Mouse (Mus musculus): ENCODE results near the gene Cped1.

Gene Cped1

GRCm38 (mm10) chr6:22157461-22157860, 171.7 kb downstream of the Cped1 start:
- DNase-seq (ENCODE audit: low read depth, low spot score), result no peak

GRCm38 (mm10) chr6:22161944-22162343, 176.2 kb downstream of the Cped1 start:
- no peak for DNase-seq (ENCODE audit: low read depth, low spot score)

- no peak for DNase-seq (ENCODE audit: low read depth, low spot score)
Measured at GRCm38 (mm10) chr6:22168388-22168787, 182.7 kb downstream of the Cped1 start.

GRCm38 (mm10) chr6:22178721-22179295, 193.1 kb downstream of the Cped1 start:
- no peak for DNase-seq (ENCODE audit: low read depth, low spot score)

GRCm38 (mm10) chr6:22180316-22180715, 194.6 kb downstream of the Cped1 start:
- DNase-seq (ENCODE audit: low read depth, low spot score), result peak; percentile 40

GRCm38 (mm10) chr6:22186967-22187366, 201.3 kb downstream of the Cped1 start:
- DNase-seq (ENCODE audit: low read depth, low spot score), result no peak

- no peak for DNase-seq (ENCODE audit: low read depth, low spot score)
Measured at GRCm38 (mm10) chr6:22189346-22190335, 203.9 kb downstream of the Cped1 start.

GRCm38 (mm10) chr6:22198603-22199002, 212.9 kb downstream of the Cped1 start:
- no peak for DNase-seq (ENCODE audit: low read depth, low spot score)

GRCm38 (mm10) chr6:22199473-22199872, 213.8 kb downstream of the Cped1 start:
- no peak for DNase-seq (ENCODE audit: low read depth, low spot score)

- DNase-seq (ENCODE audit: low read depth, low spot score), result no peak
Measured at GRCm38 (mm10) chr6:22200133-22200532, 214.4 kb downstream of the Cped1 start.

GRCm38 (mm10) chr6:22201879-22202278, 216.2 kb downstream of the Cped1 start:
- DNase-seq (ENCODE audit: low read depth, low spot score), result no peak

GRCm38 (mm10) chr6:22205030-22205750, 219.5 kb downstream of the Cped1 start:
- no peak for DNase-seq (ENCODE audit: low read depth, low spot score)

- DNase-seq (ENCODE audit: low read depth, low spot score), result no peak
Measured at GRCm38 (mm10) chr6:22205751-22206121, 220.0 kb downstream of the Cped1 start.

- no peak for DNase-seq (ENCODE audit: low read depth, low spot score)
Measured at GRCm38 (mm10) chr6:22206179-22206578, 220.5 kb downstream of the Cped1 start.

- DNase-seq (ENCODE audit: low read depth, low spot score), result no peak
Measured at GRCm38 (mm10) chr6:22206630-22207293, 221.0 kb downstream of the Cped1 start.

GRCm38 (mm10) chr6:22212158-22212557, 226.4 kb downstream of the Cped1 start:
- no peak for DNase-seq (ENCODE audit: low read depth, low spot score)

- no peak for DNase-seq (ENCODE audit: low read depth, low spot score)
Measured at GRCm38 (mm10) chr6:22213187-22213586, 227.5 kb downstream of the Cped1 start.

- DNase-seq (ENCODE audit: low read depth, low spot score), result no peak
Measured at GRCm38 (mm10) chr6:22213813-22214212, 228.1 kb downstream of the Cped1 start.

GRCm38 (mm10) chr6:22214665-22215064, 228.9 kb downstream of the Cped1 start:
- no peak for DNase-seq (ENCODE audit: low read depth, low spot score)

- no peak for DNase-seq (ENCODE audit: low read depth, low spot score)
Measured at GRCm38 (mm10) chr6:22216276-22216973, 230.7 kb downstream of the Cped1 start.

GRCm38 (mm10) chr6:22221134-22221533, 235.4 kb downstream of the Cped1 start:
- no peak for DNase-seq (ENCODE audit: low read depth, low spot score)
